Mouse (Mus musculus) WW6 (cell line): Measurements from ENCODE around the gene Ubap1l.

Source experiments
- DNase-seq: peaks from one replicate; pipeline ENCODE4 v3.0.0-alpha.2; 2013; ENCODE audit warnings: low read depth, low spot score

The Ubap1l gene

DNA sequence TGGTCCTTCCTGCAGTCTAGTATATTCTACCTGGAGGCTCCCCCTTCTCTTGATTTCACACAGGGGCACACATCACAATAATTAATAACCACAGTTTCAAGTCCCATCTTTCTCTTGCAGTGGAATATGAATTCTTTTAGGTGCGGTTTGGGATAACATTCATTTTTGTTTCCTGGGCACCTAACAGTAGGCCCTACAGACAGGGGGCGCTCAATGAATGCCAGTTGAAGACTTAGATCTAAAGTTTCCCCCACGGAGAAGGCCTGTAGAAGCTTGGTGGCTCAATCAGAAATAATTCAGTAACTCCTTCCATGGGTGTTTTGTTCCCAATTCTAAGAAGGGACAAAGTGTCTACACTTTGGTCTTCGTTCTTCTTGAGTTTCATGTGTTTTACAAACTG lies 11.6 kb downstream of the Ubap1l start:
- DNase-seq, result no peak

GRCm38 (mm10) chr9:65374468-65375162 lies 13.8 kb downstream of the Ubap1l start:
- DNase-seq, result no peak

- DNase-seq, result no peak
Measured at GRCm38 (mm10) chr9:65375163-65375934, 14.5 kb downstream of the Ubap1l start.

GRCm38 (mm10) chr9:65381017-65381590 lies 20.3 kb downstream of the Ubap1l start:
- no peak for DNase-seq

DNA sequence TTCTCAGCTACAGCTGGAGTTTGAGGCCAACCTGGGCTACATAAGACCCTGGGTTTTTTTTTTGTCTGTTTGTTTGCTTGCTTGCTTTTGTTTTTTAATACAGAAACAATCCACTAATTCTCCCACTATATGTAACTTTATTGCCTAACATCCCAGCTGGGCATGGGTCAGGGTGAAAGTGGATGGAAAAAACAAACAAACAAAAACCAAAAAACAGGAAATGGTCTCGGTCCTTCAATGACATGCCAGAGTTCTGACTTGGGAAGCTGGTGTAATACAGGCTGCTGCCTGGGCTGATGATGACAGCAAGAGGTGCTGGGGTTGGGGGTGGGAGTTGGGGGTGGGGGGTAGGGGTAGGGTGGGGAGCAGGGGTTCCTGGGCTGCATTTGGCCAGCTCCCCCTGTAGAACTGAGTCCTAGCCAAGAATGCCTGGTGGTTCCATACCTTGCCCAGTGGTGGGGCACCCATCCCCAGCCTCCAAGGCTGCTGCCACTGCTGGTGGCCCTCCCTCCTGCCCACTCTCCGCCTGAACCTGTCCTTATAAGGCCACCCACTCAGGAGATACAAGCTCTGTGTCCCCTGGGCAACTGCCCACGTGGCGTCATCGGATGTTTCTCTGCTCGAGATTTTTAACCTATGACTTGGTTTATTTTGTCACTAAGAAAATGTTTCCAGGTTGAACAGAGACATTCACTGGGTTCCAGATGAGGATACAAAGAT lies 21.4 kb downstream of the Ubap1l start:
- no peak for DNase-seq

DNA sequence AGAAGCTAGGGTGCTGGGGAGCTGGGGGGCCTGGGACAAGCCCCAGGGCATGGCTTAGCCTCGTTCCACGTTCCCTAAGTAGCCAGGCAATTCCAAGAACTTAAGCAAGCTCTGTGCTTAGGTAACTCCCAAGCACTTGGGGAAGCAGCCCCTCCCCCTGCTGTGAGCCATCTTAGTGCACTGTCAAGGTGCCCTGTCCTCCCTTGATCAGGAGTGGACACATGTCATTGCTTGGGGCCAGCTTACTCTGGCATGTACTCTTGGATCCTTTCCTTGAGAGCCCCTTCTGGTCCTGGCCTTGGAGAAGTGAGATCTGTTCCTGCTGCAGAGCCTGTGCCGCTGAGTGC lies 21.9 kb downstream of the Ubap1l start:
- no peak for DNase-seq

- DNase-seq, result no peak
Measured at GRCm38 (mm10) chr9:65384276-65384675, 23.4 kb downstream of the Ubap1l start.

DNA sequence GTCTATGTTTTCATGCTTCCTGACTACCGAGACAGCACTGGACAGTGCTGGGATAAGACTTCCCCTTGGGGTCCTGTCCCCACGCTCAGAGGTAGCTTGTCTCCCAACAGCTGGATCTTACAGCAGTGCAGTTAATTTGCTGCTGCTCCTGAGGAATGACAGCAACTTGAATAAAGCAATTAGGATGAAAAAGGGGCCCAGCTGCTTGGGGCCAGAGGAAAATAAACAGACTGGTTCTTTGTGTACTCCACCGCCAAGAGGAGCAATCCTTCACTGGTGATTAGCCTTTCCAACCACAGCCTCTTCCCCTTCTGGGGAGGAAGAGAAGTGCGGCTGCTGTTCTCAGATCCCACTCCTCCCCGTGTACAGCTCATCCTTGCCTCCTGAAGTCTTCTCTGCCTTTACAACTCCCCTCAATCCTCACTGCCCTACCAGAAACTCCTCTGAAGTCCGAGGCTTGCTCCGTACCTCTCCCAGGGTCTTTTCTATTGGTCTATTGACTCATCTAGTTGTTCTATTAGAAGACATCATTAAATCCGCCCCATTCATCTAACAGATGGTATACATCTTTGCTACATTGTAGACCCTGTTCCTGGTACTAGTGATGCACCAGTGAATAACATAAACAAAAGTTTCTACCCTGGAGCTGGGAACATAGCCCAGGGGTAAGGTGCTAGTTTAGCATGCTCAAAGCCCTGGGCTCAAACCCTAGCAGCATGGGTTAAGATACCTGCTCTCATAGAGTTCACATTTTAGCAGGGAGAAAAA lies 25.7 kb downstream of the Ubap1l start:
- DNase-seq, result no peak

- no peak for DNase-seq
Measured at GRCm38 (mm10) chr9:65390752-65391612, 30.1 kb downstream of the Ubap1l start.

GRCm38 (mm10) chr9:65391613-65391964 lies 30.7 kb downstream of the Ubap1l start, which contains the start of gene Kbtbd13:
Gene Kbtbd13, minus strand, starts transcription at chr9:65391652.
- DNase-seq, result no peak

GRCm38 (mm10) chr9:65392638-65393364 lies 32.0 kb downstream of the Ubap1l start:
- no peak for DNase-seq

DNA sequence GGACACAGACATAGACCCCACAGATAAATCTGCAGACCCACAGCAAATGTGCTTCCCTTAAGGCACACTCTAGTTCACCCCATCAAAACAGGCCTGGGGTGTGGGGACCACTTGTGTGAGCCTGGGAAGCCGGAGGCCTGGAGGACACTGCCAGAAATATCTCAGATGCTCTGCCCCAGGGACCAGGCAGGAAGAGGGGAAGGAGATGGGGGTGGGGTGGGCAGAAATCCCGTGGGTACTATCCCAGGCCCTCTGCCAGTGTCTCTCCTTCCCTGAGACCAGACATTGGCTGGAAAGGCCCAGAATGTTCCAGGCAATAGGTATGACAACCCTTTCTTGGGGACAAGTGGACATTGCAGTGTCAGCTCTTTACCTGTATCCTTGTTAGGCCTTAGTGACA lies 32.8 kb downstream of the Ubap1l start:
- DNase-seq, result no peak

DNA sequence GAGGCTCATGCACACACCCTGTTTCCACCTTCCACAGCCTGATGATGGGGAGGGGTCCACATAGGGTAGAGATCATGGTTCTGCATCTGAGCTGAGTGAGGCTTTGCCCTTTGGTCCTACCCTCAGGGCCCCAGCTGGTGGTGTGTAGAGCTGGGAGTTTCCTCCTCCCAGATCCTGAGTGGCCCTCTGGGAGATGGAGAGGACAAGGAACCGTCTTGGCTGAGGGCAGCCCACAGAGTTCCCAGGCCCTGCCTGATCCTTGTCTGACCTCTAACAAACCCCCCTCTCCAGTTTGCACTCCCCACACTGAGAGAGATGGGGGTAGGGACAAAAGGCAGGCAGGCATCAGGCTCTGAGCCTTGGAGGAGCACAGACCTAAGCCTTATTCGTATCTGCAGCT lies 33.5 kb downstream of the Ubap1l start:
- no peak for DNase-seq

DNA sequence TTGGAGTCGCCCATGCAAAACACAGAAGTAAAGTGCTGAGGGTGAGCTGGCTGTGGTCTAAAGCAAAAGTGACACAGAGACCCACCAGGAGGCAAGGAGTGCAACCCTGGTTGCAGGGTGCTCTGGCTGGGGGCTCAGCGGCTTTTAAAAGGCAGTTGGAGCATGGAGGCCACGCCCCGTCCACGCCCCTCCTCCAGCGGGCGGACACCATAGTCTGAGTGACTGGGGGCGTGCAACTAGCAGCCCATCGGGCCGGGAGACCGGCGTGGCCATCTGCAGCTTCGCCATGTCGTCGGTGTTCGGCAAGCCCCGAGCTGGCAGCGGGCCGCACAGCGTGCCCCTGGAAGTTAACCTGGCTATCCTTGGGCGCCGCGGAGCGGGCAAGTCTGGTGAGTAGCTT lies 37.4 kb downstream of the Ubap1l start, which contains the start of gene Rasl12:
TSS of gene Rasl12 (plus strand) at position 228 of the 400 bp plus-strand sequence.
- DNase-seq, result no peak

GRCm38 (mm10) chr9:65399934-65400333 lies 39.1 kb downstream of the Ubap1l start:
- no peak for DNase-seq

DNA sequence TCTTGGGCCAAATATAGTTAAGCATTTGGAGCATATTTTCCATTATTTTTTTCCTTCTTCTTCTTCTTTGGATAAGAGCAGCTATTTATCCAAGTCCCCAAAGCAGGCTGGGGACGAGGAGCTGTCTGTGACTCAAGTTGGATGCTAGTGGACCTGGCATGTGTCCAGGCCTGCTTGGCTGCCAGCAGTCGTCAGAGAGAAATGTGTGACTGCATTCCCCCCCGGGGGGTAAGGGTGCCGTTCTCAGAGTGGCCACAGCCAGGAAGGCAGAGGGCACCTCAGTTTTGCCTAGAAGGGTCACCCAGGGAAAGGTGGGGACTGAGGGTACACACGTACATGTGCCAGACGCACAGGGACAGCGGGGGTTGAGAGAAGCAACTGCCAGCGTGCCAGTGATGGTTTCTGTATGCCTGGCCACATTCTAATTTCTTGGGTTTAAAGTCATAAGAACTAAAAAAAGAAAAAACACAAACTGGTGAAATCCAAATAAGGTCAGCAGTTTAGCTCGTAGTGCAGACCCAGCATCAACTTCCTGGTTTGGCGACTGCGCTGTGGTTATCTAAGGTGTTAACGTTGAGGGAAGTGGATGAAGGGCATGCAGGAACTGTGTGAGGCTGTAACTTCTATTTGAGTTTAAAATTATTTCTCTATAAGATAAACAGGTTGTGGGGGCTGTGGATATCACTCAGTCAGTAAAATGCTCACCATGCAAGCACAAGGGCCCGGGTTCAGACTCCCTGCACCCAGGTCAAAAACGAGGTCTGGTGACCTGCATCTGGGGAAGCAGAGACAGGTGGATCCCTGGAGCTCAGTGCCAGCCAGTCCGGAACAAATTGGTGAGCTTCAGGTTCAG lies 43.7 kb downstream of the Ubap1l start:
- no peak for DNase-seq

DNA sequence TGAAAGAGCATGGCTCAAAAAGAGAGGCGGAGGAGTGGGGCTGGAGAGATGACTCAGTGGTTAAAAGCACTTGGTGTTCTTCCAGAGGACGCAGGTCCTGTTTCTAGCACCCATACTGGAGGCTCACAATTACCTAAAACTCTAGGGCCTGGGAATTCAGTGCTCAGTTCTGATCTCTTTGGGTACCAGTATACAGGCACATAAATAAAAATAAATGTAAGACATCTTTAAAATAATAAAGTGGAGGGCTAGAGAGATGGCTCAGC lies 44.3 kb downstream of the Ubap1l start:
- DNase-seq, result no peak

GRCm38 (mm10) chr9:65407327-65407726 lies 46.5 kb downstream of the Ubap1l start:
- no peak for DNase-seq

DNA sequence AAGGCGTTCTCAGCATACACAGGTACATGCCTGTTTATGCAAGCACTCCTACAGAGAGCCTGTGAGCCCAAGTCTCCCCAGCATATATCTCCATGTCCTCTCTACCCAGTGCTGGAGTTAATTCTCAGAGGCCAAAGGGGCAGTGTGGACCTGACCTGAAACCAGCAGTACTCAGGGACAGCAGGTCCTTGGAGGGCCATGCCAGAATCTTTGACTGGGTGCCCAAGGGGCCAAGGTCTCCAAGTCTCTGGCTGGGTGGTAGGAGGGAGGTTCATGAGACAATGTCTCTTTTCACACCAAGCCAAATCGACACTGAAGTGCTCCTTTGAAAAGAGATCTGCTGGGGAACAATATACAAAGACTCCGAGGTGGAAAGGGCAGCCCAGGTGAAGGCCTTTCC lies 47.0 kb downstream of the Ubap1l start:
- no peak for DNase-seq
